Mouse (Mus musculus): ENCODE results near the gene Slc16a10. TPM values are rescaled to one million over a fixed set of nuclear protein-coding genes. Genes with fewer than 3 reads are reported as not detected.

Slc16a10 gene
- 10 to 100 TPM; 38.7 to 56.1 (median 46.4) TPM for total RNA-seq (2022)

DNA sequence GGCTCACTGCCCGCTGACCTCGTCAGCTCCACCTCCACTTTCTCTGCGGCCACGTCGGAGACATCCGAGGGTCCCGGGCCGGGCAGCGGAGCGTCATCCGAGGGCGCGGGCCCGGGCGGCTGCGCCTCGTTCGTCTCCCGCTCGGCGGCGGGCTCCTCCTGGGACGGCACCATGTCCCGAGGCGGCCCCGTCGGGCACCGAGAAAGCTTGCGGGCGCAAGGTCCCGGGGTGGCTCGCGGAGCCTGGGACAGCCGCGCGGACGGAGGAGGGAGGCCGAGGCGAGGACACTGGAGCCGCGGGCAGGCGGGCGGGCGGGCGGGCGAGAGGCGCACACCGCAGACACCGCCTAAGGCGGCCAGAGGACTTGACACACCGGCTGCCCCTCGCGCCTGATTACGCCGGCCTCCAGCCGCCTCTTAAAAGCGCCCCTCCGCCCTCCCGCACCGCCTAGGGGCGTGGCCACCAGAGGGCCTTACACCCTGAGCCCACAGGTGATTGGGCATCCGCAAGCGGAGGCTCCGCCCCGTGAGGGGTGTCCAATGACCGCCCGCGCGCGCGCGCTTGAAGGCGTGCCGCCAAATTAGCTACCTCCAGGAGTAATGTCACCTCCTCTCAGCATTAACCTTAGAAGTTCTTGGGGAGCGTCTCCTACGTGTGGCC lies at the start of gene Slc16a10:
Gene Slc16a10 (minus strand): TSS at position 395 of the 660 bp plus-strand sequence.
- peak; percentile 95 to 97 for DNase-seq (ENCODE audit: low spot score in 2 of 2)

DNA sequence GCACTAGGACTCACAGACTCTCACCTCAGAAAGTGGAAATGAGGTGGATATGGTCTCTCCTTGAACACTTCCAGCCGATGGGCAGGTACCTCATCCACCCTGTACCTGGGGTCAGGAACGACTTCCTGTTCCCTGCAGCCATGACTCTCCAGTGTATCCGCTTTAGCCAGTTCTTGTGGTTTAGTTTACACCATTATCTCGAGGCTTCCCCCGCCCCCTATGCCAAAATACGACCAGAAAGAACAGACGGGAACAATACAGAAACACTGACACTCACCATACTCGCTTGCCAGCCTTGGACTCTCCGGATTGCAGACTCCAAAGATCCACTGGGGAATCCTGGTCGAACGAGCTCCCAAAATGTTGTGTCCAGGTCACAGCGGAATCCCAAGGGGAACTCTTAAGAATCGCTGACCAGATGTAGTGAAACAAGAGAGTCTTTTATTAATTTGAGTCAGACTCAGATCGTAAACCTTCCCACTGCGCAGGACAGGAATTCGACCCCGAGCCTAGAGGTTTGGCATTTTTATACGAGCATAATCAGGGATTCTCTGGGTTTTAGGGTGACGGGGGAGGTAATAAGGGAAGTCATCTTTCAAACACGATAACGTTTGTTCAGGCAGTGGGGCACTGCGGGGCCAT lies 49.4 kb upstream of the Slc16a10 start:
- no peak for DNase-seq (ENCODE audit: low spot score in 2 of 2)

DNA sequence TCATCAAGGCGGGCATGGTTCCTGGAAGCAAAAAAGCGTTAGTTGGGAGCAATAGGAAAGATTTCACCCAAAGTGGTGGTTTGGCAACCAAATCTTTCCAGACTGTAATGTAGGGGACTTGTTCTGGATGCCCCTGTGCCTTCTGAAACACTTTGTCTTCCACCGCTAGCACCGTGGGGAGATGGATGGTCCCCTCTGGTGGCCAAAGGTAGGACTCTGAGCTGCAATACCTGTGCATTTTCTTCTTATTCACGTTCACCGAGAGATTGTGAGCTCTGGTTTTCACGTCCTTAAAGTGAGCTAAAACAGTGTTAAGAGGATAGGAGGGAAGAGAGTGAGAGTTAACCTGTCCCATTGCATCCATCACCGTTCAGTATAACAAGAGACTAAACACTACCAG lies 48.8 kb upstream of the Slc16a10 start:
- DNase-seq (ENCODE audit: low spot score in 2 of 2): no peak

DNA sequence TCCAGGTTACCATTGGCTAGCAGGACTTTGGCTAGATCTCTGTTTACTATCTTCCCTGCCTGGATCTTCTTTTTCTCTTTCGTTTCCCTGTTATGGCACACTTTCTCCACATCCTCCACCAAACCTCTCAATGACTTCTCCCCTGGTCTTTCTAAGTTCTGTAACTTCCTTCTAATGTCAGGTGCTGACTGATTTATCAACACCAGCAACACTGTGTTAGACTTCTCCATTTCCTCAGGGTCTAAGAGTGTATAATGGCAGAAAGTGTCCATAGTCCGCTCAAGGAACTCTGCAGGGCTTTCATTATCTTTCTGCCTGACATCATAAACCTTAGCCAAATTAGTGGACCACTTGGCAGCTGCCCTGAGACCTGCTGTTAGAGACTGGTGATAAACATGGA lies 47.6 kb upstream of the Slc16a10 start:
- no peak for DNase-seq (ENCODE audit: low spot score in 2 of 2)

DNA sequence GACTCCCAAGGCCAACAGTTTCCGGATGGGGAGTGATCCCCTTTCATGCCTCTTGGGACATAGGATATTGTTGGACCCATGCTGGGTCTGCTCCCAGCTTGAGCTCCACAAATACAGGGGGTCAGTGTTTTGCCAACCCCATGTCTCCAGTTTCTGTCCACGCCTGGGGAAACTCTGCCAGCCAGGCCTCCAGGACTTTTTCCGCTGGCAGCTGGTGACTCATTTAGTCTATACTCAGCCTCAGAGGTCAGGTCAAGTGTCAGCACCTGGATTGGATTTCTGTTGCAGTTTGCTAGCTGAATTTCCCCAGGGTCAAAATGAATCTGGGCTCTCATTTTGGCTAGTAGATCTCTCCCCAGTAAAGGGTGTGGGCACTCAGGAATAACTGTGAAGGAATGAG lies 46.8 kb upstream of the Slc16a10 start:
- DNase-seq (ENCODE audit: low spot score in 2 of 2): peak; percentile 62 to 86

DNA sequence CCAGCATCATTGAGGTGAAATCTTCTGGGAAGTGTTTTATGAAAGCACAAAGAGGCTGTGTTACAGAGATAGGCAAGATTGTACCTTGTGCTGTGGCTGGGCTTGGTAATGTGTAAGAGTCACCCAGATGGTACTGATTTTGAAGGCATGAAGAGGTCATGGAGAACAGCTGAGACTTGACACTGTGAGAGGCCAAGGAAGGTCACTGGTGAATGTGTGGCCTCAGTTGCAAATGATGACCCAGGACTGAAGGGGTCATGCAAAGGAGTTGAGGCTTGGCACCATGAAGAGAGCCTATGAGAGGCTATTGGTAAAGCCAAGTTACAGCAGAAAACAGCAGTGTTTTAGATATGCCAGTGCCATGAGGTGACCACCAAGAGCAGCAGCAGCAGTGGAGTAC lies 43.9 kb upstream of the Slc16a10 start:
- no peak for DNase-seq (ENCODE audit: low spot score in 2 of 2)

DNA sequence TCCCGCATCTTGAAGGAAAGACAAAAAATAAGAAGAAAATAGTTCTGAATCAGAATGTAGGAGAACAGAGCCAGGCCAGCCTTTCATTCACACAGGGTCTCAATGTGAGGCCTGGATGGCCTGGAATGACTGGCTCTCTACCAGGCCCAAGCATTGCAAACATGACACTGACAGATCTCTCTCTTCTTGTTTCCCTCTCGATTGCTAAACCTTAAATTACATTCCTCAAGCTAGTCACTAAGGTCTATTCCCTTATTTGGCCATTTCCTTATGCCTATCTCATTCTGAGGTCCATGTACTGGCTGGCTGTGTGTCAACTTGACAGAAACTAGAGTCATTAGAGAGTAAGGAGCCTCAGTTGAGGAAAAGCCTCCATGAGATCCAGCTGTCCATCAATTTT lies 38.0 kb upstream of the Slc16a10 start:
- no peak for DNase-seq (ENCODE audit: low spot score in 2 of 2)

DNA sequence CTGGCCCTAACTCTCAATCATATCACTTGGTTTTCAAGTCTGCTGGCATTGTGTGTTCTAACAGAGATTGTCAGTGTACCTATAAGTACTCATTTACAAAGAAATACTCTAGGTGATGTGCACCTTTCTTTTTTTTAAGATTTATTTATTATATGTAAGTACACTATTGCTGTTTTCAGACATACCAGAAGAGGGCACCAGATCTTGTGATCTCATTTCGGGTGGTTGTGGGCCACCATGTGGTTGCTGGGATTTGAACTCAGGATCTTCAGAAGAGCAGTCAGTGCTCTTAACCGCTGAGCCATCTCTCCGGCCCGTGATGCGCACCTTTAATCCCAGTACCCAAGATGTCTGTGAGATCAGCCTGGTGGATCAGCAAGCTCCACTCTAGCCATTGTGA lies 37.1 kb upstream of the Slc16a10 start:
- DNase-seq (ENCODE audit: low spot score in 2 of 2): no peak

DNA sequence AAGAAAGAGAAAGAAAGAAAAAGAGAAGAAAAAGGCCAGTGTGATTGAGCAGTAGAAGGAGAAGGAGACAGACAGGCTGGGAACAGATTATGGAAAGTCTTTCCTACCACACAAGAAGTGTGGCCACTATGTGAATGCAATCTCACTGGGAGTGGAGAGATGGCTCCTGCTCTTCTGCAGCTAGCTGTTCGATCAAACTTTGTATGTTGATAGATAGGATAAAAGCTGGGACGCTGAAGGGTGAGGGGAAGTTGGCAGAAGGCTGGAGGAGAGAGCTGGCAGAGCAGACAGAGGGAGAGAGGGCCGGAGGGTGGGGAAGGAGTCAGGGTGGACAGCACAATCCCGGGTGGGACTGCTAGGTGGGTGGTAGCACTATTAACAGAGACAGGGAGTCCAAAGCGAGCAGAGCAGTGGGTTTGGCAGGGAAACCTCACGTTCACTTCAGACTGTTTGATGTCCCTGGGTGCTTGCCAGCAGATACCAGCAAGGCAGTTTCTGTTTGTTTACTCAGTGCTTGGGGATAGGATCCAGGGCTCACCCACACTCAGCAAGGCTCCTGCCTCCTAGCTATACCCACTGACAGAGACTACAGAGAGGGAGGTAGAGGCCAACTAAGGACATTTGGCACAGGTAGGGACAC lies 35.4 kb upstream of the Slc16a10 start:
- DNase-seq (ENCODE audit: low spot score in 2 of 2): no peak

DNA sequence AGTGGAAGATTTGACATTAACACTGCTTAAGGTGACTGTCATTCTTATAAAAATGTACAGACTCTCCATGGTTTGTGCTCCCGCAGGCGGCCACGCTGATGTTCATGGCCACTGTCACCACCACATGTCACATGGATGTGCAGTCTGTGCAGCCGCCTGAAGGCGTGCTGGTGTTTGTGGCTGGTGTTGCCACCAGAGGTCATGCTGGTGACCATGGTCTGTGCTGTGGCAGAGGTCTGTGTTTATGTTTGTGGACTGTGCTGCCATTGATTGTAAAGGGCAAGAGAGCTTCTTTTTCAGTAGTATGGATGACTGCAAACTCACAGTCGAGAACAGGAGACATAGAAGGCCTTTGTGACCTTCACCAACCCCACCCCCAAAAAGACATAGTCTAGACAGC lies 30.1 kb upstream of the Slc16a10 start:
- DNase-seq (ENCODE audit: low spot score in 2 of 2): no peak

DNA sequence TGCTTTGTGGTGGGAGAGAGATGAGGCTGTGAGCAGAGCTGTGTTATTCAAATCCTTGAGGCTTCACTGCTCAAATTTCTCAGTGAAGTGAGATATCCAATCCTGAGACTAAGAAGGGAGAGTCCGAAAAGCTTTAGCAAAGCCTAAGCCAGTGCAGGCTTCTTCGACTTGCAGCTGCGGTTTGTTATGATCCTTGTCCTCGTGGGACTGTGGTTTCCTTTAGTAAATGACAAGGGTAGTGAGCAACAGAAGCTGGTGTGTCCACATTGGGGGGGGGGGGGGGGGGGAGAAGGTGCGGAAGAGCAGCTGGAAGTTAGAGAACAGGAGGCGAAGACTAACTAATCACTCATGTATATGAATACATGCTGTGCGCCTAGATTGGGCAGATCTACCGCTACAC lies 29.2 kb upstream of the Slc16a10 start:
- no peak for DNase-seq (ENCODE audit: low spot score in 2 of 2)

DNA sequence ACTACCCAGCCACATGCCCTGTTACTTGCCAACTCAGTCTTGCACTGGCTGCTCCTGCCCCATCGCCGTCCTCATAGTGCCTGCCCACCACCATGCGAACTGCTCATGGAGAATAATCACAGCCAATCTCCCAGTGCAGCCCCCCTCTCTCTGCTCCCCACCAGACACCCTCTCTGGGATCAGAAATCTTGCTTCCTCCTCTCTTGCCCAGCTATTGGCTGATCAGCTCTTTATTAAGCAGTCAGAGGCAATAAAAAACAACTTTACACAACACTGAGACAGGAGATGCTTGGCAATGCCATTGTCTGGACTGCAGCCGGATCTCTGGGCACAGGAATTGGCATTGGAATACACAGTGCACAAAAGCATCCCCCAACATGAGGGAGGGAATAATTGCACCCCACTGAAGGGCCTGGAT lies 28.1 kb upstream of the Slc16a10 start:
- DNase-seq (ENCODE audit: low spot score in 2 of 2): no peak

DNA sequence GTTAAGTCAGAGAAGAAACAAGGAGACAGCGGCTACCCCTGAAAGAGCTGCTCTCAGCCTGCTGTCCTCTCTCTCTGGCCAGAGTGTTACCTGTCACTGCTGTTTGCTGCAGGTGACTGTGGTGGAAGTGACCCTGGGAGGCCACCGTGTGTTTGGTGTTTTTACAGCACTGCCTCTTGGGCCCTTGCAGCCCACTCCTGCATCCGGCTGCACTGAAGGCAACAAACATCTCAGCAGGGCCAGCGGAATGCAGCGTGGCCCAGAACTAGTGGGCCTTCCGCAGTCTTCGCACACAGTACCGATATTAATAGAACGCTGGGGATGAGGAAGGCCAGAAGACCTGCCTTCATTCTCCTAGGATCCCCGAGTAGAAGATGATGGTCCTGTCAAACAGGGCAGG lies 27.5 kb upstream of the Slc16a10 start:
- no peak for DNase-seq (ENCODE audit: low spot score in 2 of 2)

DNA sequence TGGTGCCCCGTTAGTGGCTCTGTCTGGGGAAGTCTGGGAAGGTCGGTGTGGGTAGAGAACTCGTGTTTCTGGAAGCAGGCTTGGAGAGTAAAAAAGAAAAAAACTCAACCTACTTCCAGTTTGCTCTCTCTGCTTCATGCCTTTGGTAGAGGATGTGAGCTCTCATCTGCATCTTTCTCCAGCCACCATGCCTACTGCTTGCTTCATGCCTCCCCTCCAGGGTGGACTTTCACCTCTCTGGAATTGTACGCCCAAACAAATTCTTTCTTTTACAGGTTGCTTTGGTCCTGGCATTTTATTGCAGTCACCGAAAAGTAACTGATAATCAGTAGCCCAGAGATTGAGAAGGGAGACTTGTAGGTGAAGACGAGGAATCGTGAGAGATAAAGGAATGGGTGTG lies 27.0 kb upstream of the Slc16a10 start:
- no peak for DNase-seq (ENCODE audit: low spot score in 2 of 2)

DNA sequence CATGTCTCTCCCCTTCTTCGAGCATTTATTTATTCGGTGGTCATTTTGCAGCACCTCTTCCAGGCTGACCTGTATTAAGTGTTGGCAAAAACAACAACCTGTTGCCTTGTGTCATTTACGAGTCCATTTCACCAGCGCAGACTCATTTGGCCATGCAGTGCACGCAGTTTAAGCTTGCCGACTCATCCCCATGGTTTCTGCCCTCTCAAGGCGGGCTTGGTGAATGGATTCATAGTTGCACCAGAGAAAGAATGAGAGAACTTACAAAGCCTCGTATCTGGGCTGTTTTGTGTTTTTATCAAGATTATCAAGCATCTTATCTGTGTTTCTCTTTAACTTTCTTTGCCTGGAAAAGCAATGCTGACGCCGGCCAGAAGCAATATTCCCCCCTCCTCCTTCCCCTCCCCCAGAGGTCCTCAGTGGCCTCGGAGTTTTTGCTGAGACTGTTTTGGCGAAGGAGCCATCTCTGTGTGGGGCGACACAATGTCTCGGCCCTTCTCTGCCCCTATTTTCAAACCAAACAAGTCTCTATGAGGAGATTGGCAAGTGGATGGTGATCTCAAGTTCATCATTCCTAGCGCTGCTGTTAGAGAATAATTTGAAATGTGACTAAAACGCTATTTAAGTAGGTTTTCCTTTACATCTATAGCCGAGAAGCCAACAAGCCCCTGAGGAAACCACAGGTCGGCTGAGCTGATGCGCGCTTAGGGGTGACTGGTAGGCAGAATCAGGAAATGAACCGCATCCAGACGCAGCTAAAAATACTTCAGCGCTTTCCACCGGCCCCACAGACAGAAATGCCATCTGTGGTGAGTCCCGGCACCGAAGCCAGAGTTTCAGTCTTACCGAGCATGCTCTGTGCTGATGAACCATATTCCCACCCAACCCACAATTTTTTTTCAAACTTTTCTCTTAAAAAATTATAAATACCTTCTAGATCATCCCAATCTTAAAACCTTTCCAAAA lies 22.6 kb upstream of the Slc16a10 start:
- DNase-seq (ENCODE audit: low spot score in 2 of 2): peak; percentile 7 to 41

DNA sequence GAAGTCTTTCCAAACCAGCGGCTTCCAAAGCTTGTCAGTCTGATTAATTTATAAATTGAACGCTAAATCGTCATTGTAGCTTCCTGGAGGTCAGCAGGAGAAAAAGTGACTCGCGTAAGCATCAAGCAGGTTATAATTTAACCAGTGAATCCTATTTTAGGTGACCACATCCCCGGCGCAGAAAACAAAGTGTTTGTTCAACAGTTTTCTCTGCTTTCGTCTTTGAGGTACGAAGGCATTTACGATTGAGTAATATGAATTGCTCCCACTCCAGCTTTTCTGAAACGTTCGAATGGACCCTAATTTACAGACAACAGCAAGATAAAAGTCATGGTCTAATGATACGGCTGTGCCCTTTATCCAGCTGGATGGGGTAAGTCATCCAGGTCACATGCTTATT lies 21.9 kb upstream of the Slc16a10 start:
- no peak for DNase-seq (ENCODE audit: low spot score in 2 of 2)

DNA sequence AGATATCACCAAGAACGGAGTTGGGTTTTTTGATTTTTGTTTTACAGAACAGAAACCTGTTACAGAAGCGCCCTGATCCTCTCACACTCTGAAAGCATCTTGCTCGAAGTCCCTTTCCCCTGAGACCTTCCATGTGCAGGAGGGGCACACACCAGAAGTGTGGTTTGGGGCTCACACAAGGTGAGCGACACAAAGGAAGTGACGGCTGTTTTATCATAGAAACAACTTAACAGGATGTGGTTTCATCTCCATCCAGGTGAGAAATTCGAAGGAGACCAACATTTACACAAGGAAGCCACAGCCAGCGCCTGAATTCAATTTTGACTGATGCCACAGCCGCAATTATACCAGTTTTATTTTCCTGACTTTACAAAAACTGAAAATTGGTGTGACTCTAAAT lies 21.3 kb upstream of the Slc16a10 start:
- no peak for DNase-seq (ENCODE audit: low spot score in 2 of 2)

DNA sequence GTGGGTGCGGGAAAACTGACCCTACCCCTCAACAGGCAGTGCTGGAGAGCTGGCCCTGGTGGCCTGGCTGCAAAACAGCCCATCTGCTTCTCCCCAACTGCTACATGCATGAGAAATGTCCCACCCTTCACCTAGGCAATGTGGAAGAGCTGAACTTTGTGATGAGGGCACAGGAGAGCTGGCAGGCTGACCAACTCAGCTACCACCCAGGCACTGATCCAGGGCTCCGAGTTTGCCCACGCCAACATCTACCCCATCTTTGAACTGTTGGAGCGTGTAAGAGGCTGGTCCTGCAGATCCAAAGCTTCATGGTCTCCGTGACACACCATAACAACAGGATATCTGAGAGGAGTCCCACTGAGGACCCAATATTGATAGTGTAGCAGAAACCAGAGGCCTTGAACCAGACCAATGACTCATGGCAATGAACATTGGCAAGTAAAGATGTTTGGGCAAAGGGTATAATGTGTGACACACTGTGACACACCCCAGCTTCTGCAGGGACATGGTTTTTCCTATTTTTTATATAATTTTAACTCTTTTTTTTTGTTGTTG lies 19.7 kb upstream of the Slc16a10 start:
- DNase-seq (ENCODE audit: low spot score in 2 of 2): no peak

DNA sequence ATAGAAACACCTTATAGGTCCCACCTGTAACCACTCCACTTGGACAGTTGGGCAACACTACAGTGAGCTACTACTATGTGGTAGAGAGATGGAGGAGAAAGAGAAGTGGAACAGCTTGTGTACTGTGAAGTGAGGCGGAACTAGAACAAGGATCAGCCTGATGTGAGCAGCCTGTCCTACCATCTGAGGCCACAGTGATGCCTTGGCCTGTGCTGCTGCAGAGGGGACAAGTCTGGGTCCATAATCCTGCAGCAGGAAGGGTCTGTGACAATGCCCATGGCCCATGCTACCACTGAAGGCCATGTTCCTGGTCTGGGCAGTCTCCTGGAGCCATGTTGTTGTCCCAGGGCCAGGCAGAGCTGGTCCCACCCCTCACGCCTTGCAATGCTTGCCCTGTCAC lies 19.2 kb upstream of the Slc16a10 start:
- DNase-seq (ENCODE audit: low spot score in 2 of 2): no peak

DNA sequence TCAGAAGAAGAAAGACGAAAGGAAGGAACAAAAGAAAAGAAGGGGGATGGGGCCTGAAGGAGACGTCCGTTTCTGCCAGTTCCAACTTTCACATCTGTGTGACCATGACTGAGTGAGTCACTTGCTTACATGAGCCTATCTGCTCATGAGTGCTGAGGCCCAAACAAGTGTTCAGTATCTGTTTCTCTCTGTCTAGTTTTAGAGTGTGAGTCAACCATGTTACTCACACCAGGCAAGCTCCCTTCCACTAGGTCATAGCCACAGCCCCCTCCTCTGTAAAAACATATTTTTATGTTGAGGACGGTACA lies 10.4 kb upstream of the Slc16a10 start:
- DNase-seq (ENCODE audit: low spot score in 2 of 2): no peak

DNA sequence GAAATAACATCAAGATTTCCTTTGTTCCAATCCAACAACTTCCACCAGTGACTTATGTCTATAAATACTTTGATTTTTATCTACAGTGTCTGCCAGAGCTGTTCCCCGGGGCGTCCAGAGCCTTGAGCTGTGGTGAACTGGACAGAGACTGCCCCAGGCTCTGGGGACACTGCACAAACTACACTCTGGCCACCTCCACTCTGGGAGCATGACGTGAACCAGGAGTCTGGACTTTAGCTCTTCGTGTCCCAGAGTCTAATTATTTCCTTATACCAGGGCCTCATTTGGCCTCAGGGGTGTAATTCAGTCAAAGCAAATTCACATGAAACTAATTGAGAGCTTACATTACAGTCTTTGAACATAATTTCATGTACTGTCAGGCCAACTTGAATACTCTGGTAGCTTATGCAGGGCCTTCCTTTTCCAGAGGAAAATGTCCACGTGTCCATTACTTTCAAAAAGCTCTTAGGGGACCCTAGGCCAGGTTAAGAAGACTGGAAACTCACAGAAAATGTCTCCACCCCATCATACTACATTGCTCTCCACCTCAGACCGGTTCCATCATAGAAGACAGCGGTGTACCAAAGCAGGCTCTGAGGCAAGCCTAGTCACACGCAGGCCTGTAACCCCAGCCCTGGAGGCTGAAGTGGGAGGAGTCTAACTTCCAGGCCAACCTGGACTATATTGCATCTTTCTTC lies 9.9 kb upstream of the Slc16a10 start:
- no peak for DNase-seq (ENCODE audit: low spot score in 2 of 2)
